Mouse (Mus musculus) brain, embryonic 14.5 days (tissue): ENCODE data around the gene Dock4.

Source experiments
- CTCF ChIP-seq: fragments of 200-500 bp; IDR thresholded peaks from 2 replicates; pipeline ENCODE4 v1.5.1; 2012; ENCODE audit warnings: inconsistent platforms, mild to moderate bottlenecking, moderate library complexity, borderline replicate concordance; ENCODE audit not compliant: insufficient read depth, insufficient read length; ENCODE audit errors: extremely low read depth
- POLR2A ChIP-seq: fragments of 200-500 bp; IDR thresholded peaks from 2 replicates; pipeline ENCODE4 v1.6.1; 2012; ENCODE audit warnings: mild to moderate bottlenecking, inconsistent platforms, borderline replicate concordance; ENCODE audit not compliant: poor library complexity, insufficient read depth, insufficient read length, severe bottlenecking; ENCODE audit errors: extremely low read depth

GRCm38 (mm10) chr12:40691444-40691843 lies 245.7 kb downstream of the Dock4 start:
- TF ChIP-seq CTCF (no peak), POLR2A (no peak)
